Mouse (Mus musculus) hindbrain, embryonic 10.5 days (tissue): Measurements from ENCODE around the gene Zc3h13. TPM values are rescaled to one million over a fixed set of nuclear protein-coding genes. Genes with fewer than 3 reads are reported as not detected.

Source experiments
- polyA plus RNA-seq: library from polyadenylated mRNA; unstranded; fragments of >200 nt; fragmentation: Nextera tagmentation; extraction: Ambion mirVana; gene quantifications from 2 replicates; pipeline ENCODE4 v1.2.1, GENCODE M21; 2016

The Zc3h13 gene
- polyA plus RNA-seq, 1 experiment from 2014 or later: 32.2 TPM

Other genes starting within 250 kb of the Zc3h13 start
- gene Lrrc63, start 153.5 kb upstream of the Zc3h13 start, polyA plus RNA-seq: 0.12 and 0.13 TPM in 2 replicates
- 25.3 and 26.6 TPM in 2 replicates for gene Lcp1, start 153.3 kb upstream of the Zc3h13 start, polyA plus RNA-seq
- not detected in 2 replicates for gene Cpb2, start 42.1 kb upstream of the Zc3h13 start, polyA plus RNA-seq
- 0.34 and 1.2 TPM in 2 replicates for gene Siah3, start 171.6 kb downstream of the Zc3h13 start, polyA plus RNA-seq